Mouse (Mus musculus) myocyte (in vitro differentiated cells): ENCODE data around the gene Robo2.

Experiments
- E2F4 ChIP-seq: IDR thresholded peaks from one replicate; pipeline ENCODE4 v1.6.1; 2011; ENCODE audit warnings: mild to moderate bottlenecking, control low read depth, moderate library complexity; ENCODE audit not compliant: insufficient read depth
- MAX ChIP-seq: IDR thresholded peaks from one replicate; pipeline ENCODE4 v1.6.1; 2011; ENCODE audit warnings: low read depth, mild to moderate bottlenecking, control low read depth
- MYOD1 ChIP-seq, 3 experiments: IDR thresholded peaks; one replicate each; pipeline ENCODE4 v1.6.1; 2011; ENCODE audit warnings: control low read depth in 2 of 3, low read depth in 2 of 3, mild to moderate bottlenecking in 2 of 3, moderate library complexity in 1 of 3; ENCODE audit not compliant: insufficient read length in 2 of 3, control insufficient read depth in 1 of 3
- POLR2A ChIP-seq: IDR thresholded peaks from one replicate; pipeline ENCODE4 v1.6.1; 2011; ENCODE audit warnings: low read depth, mild to moderate bottlenecking, control low read depth, moderate library complexity; ENCODE audit not compliant: insufficient read length
- REST ChIP-seq: IDR thresholded peaks from one replicate; pipeline ENCODE4 v1.6.1; 2011; ENCODE audit warnings: mild to moderate bottlenecking, control low read depth, moderate library complexity; ENCODE audit not compliant: insufficient read depth, insufficient read length
- TCF12 ChIP-seq: IDR thresholded peaks from one replicate; pipeline ENCODE4 v1.6.1; 2011; ENCODE audit warnings: mild to moderate bottlenecking, control low read depth; ENCODE audit not compliant: poor library complexity, insufficient read depth, severe bottlenecking
- TCF3 ChIP-seq: IDR thresholded peaks from one replicate; pipeline ENCODE4 v1.6.1; 2011; ENCODE audit warnings: low read depth, control low read depth; ENCODE audit not compliant: insufficient read length

GRCm38 (mm10) chr16:74061951-74062350, 349.7 kb downstream of the Robo2 start:
- TF ChIP-seq REST (no peak), MAX (no peak), POLR2A (no peak), E2F4 (no peak), TCF12 (no peak), TCF3 (no peak), MYOD1 (IDR thresholded peaks at IDR 0.05; ENCODE audit: control insufficient read depth in 1 of 3, insufficient read length in 2 of 3, low read depth in 2 of 3) (no peak)
